Mouse (Mus musculus) spleen, adult 2 months (tissue): ENCODE data around the gene Dcbld1.

Source experiments
- CTCF ChIP-seq: fragments of 200-500 bp; IDR thresholded peaks from 2 replicates; pipeline ENCODE4 v1.5.1; 2011; ENCODE audit warnings: mild to moderate bottlenecking, inconsistent platforms; ENCODE audit not compliant: insufficient read depth, insufficient read length, insufficient replicate concordance; ENCODE audit errors: extremely low read depth
- POLR2A ChIP-seq: fragments of 200-500 bp; IDR thresholded peaks from 2 replicates; pipeline ENCODE4 v1.6.1; 2011; ENCODE audit warnings: low read depth, low read length, inconsistent platforms

- TF ChIP-seq POLR2A, result no peak
- no peak for TF ChIP-seq CTCF
Measured at GRCm38 (mm10) chr10:52280623-52281022, 47.2 kb downstream of the Dcbld1 start.
